Mouse (Mus musculus): ENCODE data around the gene V1rd19. TPM values are rescaled to one million over a fixed set of nuclear protein-coding genes. Genes with fewer than 3 reads are reported as not detected.

The V1rd19 gene
- 0.20 TPM for polyA plus RNA-seq (2017; shearing (Covaris generic))

DNA sequence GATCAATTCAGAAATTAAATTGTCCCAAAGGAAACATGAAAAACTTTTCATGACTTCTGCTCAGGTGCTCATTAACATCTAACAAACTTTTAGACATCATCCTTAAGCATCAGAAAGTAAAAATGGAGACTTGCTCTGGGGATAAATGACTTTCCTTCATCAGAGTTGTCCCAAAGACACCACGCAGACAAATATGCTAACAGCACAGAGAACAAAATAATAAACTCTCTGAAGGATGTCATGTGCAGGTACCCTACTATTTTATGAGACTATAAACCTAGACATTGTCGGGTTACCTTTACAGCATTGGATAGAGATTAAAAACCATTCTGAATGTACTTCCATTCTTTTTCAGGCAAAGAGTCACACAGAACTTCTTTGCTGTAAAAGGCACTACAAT is at the start of gene V1rd19:
TSS of gene V1rd19 (plus strand) at position 301 of the 400 bp plus-strand sequence.

DNA sequence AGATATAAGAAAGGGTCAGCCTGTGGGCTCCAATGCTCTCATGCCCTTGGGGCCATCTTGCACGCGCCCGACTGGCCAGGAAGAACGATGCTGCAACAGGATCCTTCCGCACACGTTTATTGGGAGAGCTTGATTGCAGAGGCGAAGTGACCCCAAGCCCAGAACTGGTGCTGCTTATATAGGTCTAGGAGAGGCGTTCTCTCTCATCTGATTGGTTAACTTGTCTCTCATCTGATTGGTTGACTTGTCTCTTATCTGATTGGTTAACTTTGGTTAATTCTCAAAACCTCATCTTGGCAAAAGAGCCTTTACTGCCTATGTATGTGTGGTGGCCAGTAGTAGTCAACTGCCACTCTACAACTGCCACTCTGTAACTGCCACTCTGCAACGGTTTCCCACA is 27.2 kb upstream of the V1rd19 start, which contains the start of gene Vmn1r181:
TSS of gene Vmn1r181 (plus strand) at position 301 of the 400 bp plus-strand sequence.

DNA sequence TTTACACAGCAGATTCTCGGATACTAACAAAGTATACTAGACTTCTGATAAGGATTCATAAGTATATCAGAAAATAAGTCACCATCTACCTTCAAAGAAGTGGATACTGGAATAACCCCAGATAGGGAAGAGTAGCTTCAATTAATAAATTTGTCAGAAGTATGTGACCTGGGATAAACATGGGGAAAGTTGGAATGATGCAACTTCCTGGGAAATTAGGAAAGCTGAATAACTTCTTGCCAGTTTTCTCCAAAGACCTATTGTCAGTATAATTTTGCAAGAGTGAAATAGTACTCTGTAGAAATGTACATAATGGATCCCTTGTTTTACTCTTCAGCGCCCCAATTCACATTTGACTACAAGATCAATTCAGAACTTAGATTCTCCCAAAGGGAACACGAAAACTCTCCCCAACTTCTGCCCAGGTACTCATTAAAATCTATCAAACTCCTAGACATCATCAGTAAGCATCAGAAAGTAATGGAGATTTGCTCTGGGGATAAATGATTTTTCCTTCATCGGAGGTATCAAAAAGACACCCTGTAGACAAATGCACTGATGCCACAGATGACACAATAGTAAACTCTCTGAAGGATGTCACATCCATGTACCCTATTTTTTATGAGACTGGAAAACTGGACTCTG is 51.3 kb downstream of the V1rd19 start, which contains the start of gene Vmn1r183:
TSS of gene Vmn1r183 (plus strand) at position 595 of the 645 bp plus-strand sequence.

Other genes with a start within 250 kb of the V1rd19 start
- gene Vmn1r174, start 249.4 kb upstream of the V1rd19 start, polyA plus RNA-seq (2017; shearing (Covaris generic)), result 0.05 TPM
- gene Vmn1r175, start 191.0 kb upstream of the V1rd19 start, polyA plus RNA-seq (2017; shearing (Covaris generic)), result not detected
- not detected for gene Vmn1r176, start 164.3 kb upstream of the V1rd19 start, polyA plus RNA-seq (2017; shearing (Covaris generic))
- not detected for gene Vmn1r177, start 135.2 kb upstream of the V1rd19 start, polyA plus RNA-seq (2017; shearing (Covaris generic))
- 0.17 TPM for gene Vmn1r178, start 109.7 kb upstream of the V1rd19 start, polyA plus RNA-seq (2017; shearing (Covaris generic))
- 0.11 TPM for gene Vmn1r179, start 74.7 kb upstream of the V1rd19 start, polyA plus RNA-seq (2017; shearing (Covaris generic))
- gene Vmn1r180, start 51.1 kb upstream of the V1rd19 start, polyA plus RNA-seq (2017; shearing (Covaris generic)), result not detected
- not detected for gene Vmn1r181, start 27.1 kb upstream of the V1rd19 start, polyA plus RNA-seq (2017; shearing (Covaris generic))
- 0.07 TPM for gene Vmn1r183, start 51.6 kb downstream of the V1rd19 start, polyA plus RNA-seq (2017; shearing (Covaris generic))
- 42.6 TPM for gene Zfp180, start 80.2 kb downstream of the V1rd19 start, polyA plus RNA-seq (2017; shearing (Covaris generic))
- 1.3 TPM for gene Zfp112, start 110.6 kb downstream of the V1rd19 start, polyA plus RNA-seq (2017; shearing (Covaris generic))
- 7.0 TPM for gene Zfp235, start 132.5 kb downstream of the V1rd19 start, polyA plus RNA-seq (2017; shearing (Covaris generic))
- 0.21 TPM for gene Zfp114, start 173.4 kb downstream of the V1rd19 start, polyA plus RNA-seq (2017; shearing (Covaris generic))
- not detected for gene Zfp111, start 209.8 kb downstream of the V1rd19 start, polyA plus RNA-seq (2017; shearing (Covaris generic))
- gene Zfp109, start 235.9 kb downstream of the V1rd19 start, polyA plus RNA-seq (2017; shearing (Covaris generic)), result 2.0 TPM